Mouse (Mus musculus): ENCODE measurements around the gene Dydc2. TPM values are rescaled to one million over a fixed set of nuclear protein-coding genes. Genes with fewer than 3 reads are reported as not detected.
"Not testable (repeated sequence)": the region's sequence is repeated elsewhere in the genome, so short reads cannot be mapped to it uniquely, and the experiment has no call there.

The Dydc2 gene
- polyA plus RNA-seq, 2 experiments, result not detected

- Histone ChIP-seq H3K4me3 (replicated peaks; ENCODE audit: low read length) (no peak overlapping the region), H3K9ac (ENCODE audit: low read depth, low read length, severe bottlenecking) (no peak overlapping the region), H3K4me1 (ENCODE audit: control insufficient read depth, insufficient read depth, low read length) (no peaks in the 10 kb centered on the region), H3K9me3 (ENCODE audit: control insufficient read depth, low read length) (no peaks in the 10 kb centered on the region), H3K27ac (replicated peaks; ENCODE audit: low read depth, low read length) (no peak overlapping the region), H3K36me3 (ENCODE audit: control insufficient read depth, insufficient read depth, low read length) (no peaks in the 10 kb centered on the region), H3K4me2 (replicated peaks; ENCODE audit: low read depth, low read length, severe bottlenecking) (no peak overlapping the region), H3K27me3 (ENCODE audit: control insufficient read depth, insufficient read depth, low read length) (no peaks in the 10 kb centered on the region)
- DNase-seq (ENCODE audit: low spot score) (no peak), ATAC-seq (ENCODE audit: low FRiP score, low read depth) (no peak)
- TF ChIP-seq POLR2A (IDR thresholded peaks at IDR 0.05; ENCODE audit: borderline replicate concordance, extremely low read depth, insufficient read depth, insufficient read length), result no peak
- WGBS, result 74% methylated on average over 3 of the region's 3 CpGs
Observed at GRCm38 (mm10) chr14:41070343-41070742, 1.3 kb upstream of the Dydc2 start.

GRCm38 (mm10) chr14:41066416-41066815 is 2.6 kb downstream of the Dydc2 start:
- Histone ChIP-seq H3K4me2 (replicated peaks; ENCODE audit: low read depth, low read length, severe bottlenecking) (no peak overlapping the region), H3K4me3 (replicated peaks; ENCODE audit: low read length) (no peak overlapping the region), H3K4me1 (ENCODE audit: control insufficient read depth, insufficient read depth, low read length) (no peaks in the 10 kb centered on the region), H3K27me3 (ENCODE audit: control insufficient read depth, insufficient read depth, low read length) (no peaks in the 10 kb centered on the region), H3K9me3 (ENCODE audit: control insufficient read depth, low read length) (no peaks in the 10 kb centered on the region), H3K27ac (replicated peaks; ENCODE audit: low read depth, low read length) (no peak overlapping the region), H3K9ac (ENCODE audit: low read depth, low read length, severe bottlenecking) (no peak overlapping the region), H3K36me3 (ENCODE audit: control insufficient read depth, insufficient read depth, low read length) (no peaks in the 10 kb centered on the region)
- 32% methylated on average over 1 of the region's 1 CpGs for WGBS
- no peak for TF ChIP-seq POLR2A (IDR thresholded peaks at IDR 0.05; ENCODE audit: borderline replicate concordance, extremely low read depth, insufficient read depth, insufficient read length)
- DNase-seq (ENCODE audit: low spot score), result no peak
- no peak for ATAC-seq (ENCODE audit: low FRiP score, low read depth)

GRCm38 (mm10) chr14:41065168-41065567 is 3.8 kb downstream of the Dydc2 start:
- WGBS, result 22% methylated on average over 1 of the region's 2 CpGs
- no peaks in the 10 kb centered on the region for H3K9me3 ChIP-seq (ENCODE audit: control insufficient read depth, low read length)

GRCm38 (mm10) chr14:41053190-41053589 is 15.8 kb downstream of the Dydc2 start:
- not testable (repeated sequence) for H3K27me3 ChIP-seq (ENCODE audit: control insufficient read depth, insufficient read depth, low read length); ATAC-seq (ENCODE audit: low FRiP score, low read depth); H3K4me2 ChIP-seq (replicated peaks; ENCODE audit: low read depth, low read length, severe bottlenecking); H3K9ac ChIP-seq (ENCODE audit: low read depth, low read length, severe bottlenecking); DNase-seq (ENCODE audit: low spot score); H3K4me3 ChIP-seq (replicated peaks; ENCODE audit: low read length); H3K36me3 ChIP-seq (ENCODE audit: control insufficient read depth, insufficient read depth, low read length); H3K4me1 ChIP-seq (ENCODE audit: control insufficient read depth, insufficient read depth, low read length); H3K9me3 ChIP-seq (ENCODE audit: control insufficient read depth, low read length); H3K27ac ChIP-seq (replicated peaks; ENCODE audit: low read depth, low read length)
- 68% methylated on average over 3 of the region's 4 CpGs for WGBS

More at GRCm38 (mm10) chr14:41065168-41065567, 3.8 kb downstream of the Dydc2 start:
- Histone ChIP-seq H3K4me3 (replicated peaks; ENCODE audit: low read length) (no peak overlapping the region), H3K9ac (ENCODE audit: low read depth, low read length, severe bottlenecking) (no peak overlapping the region), H3K36me3 (ENCODE audit: control insufficient read depth, insufficient read depth, low read length) (no peaks in the 10 kb centered on the region), H3K4me2 (replicated peaks; ENCODE audit: low read depth, low read length, severe bottlenecking) (no peak overlapping the region), H3K4me1 (ENCODE audit: control insufficient read depth, insufficient read depth, low read length) (no peaks in the 10 kb centered on the region), H3K27ac (replicated peaks; ENCODE audit: low read depth, low read length) (no peak overlapping the region), H3K27me3 (ENCODE audit: control insufficient read depth, insufficient read depth, low read length) (no peaks in the 10 kb centered on the region)
- DNase-seq (ENCODE audit: low spot score), result no peak
- no peak for ATAC-seq (ENCODE audit: low FRiP score, low read depth)
- TF ChIP-seq POLR2A (IDR thresholded peaks at IDR 0.05; ENCODE audit: borderline replicate concordance, extremely low read depth, insufficient read depth, insufficient read length), result no peak

- DNase-seq (ENCODE audit: low spot score) (no peak), ATAC-seq (ENCODE audit: low FRiP score, low read depth) (no peak)
- H3K4me2 ChIP-seq (replicated peaks; ENCODE audit: low read depth, low read length, severe bottlenecking), result no peak overlapping the region
- no peaks in the 10 kb centered on the region for H3K9me3 ChIP-seq (ENCODE audit: control insufficient read depth, low read length)
- H3K9ac ChIP-seq (ENCODE audit: low read depth, low read length, severe bottlenecking), result no peak overlapping the region
- H3K27me3 ChIP-seq (ENCODE audit: control insufficient read depth, insufficient read depth, low read length), result no peaks in the 10 kb centered on the region
- WGBS, result 73% methylated on average over 5 of the region's 5 CpGs
- no peaks in the 10 kb centered on the region for H3K36me3 ChIP-seq (ENCODE audit: control insufficient read depth, insufficient read depth, low read length)
- no peak overlapping the region for H3K27ac ChIP-seq (replicated peaks; ENCODE audit: low read depth, low read length)
- H3K4me3 ChIP-seq (replicated peaks; ENCODE audit: low read length), result no peak overlapping the region
- H3K4me1 ChIP-seq (ENCODE audit: control insufficient read depth, insufficient read depth, low read length), result no peaks in the 10 kb centered on the region
- TF ChIP-seq POLR2A (IDR thresholded peaks at IDR 0.05; ENCODE audit: borderline replicate concordance, extremely low read depth, insufficient read depth, insufficient read length), result no peak
Observed at GRCm38 (mm10) chr14:41052481-41052880, 16.5 kb downstream of the Dydc2 start.

GRCm38 (mm10) chr14:41050471-41050870 is 18.5 kb downstream of the Dydc2 start:
- TF ChIP-seq POLR2A (IDR thresholded peaks at IDR 0.05; ENCODE audit: borderline replicate concordance, extremely low read depth, insufficient read depth, insufficient read length), result no peak
- Histone ChIP-seq H3K27ac (replicated peaks; ENCODE audit: low read depth, low read length) (no peak overlapping the region), H3K9me3 (ENCODE audit: control insufficient read depth, low read length) (no peaks in the 10 kb centered on the region), H3K27me3 (ENCODE audit: control insufficient read depth, insufficient read depth, low read length) (no peaks in the 10 kb centered on the region), H3K4me3 (replicated peaks; ENCODE audit: low read length) (no peak overlapping the region), H3K4me1 (ENCODE audit: control insufficient read depth, insufficient read depth, low read length) (no peaks in the 10 kb centered on the region), H3K36me3 (ENCODE audit: control insufficient read depth, insufficient read depth, low read length) (no peaks in the 10 kb centered on the region), H3K4me2 (replicated peaks; ENCODE audit: low read depth, low read length, severe bottlenecking) (no peak overlapping the region), H3K9ac (ENCODE audit: low read depth, low read length, severe bottlenecking) (no peak overlapping the region)
- ATAC-seq (ENCODE audit: low FRiP score, low read depth) (no peak), DNase-seq (ENCODE audit: low spot score) (no peak)
- WGBS, result 66% methylated on average over 6 of the region's 6 CpGs

Data from limb, embryonic 14.5 days (tissue).